Mouse (Mus musculus) heart, adult 2 months (tissue): ENCODE measurements at regions not wholly inside any gene's neighbourhood (a gene's known extent, or its start where the extent isn't known, plus 50 kb on each side); places are given as distances from the start of the nearest gene placed in this dataset.

Experiments used
- DNase-seq, 2 experiments: peaks; one replicate each; pipeline ENCODE4 v3.0.0; 2021
- H3K27ac ChIP-seq: fragments of 200-600 bp; 2 replicates; pipeline ENCODE4 v1.8.1; 2022
- H3K27me3 ChIP-seq: fragments of 200-500 bp; 2 replicates; pipeline ENCODE4 v1.6.1; 2012; ENCODE audit warnings: mild to moderate bottlenecking, low read length, inconsistent platforms, mixed read lengths; ENCODE audit not compliant: control insufficient read depth, insufficient read depth
- H3K36me3 ChIP-seq: fragments of 200-500 bp; 2 replicates; pipeline ENCODE4 v1.6.1; 2012; ENCODE audit warnings: low read length, inconsistent platforms; ENCODE audit not compliant: control insufficient read depth, insufficient read depth
- H3K4me1 ChIP-seq: fragments of 200-500 bp; 2 replicates; pipeline ENCODE4 v1.6.1; 2011; ENCODE audit warnings: low read length; ENCODE audit not compliant: control insufficient read depth, insufficient read depth
- H3K4me3 ChIP-seq: fragments of 200-600 bp; 2 replicates; pipeline ENCODE4 v1.8.1; 2022
- H3K79me2 ChIP-seq: fragments of 200-500 bp; replicated peaks from 2 replicates; pipeline ENCODE4 v1.6.1; 2012; ENCODE audit warnings: mild to moderate bottlenecking, inconsistent platforms, low read length, moderate library complexity, mixed read lengths; ENCODE audit not compliant: control insufficient read depth, insufficient read depth
- H3K9ac ChIP-seq: fragments of 200-500 bp; 2 replicates; pipeline ENCODE4 v1.6.1; 2012; ENCODE audit warnings: low read depth, mild to moderate bottlenecking, control low read depth, inconsistent platforms, low read length, mixed read lengths
- CTCF ChIP-seq: fragments of 200-600 bp; IDR thresholded peaks from 2 replicates; pipeline ENCODE4 v1.8.1; 2022; ENCODE audit warnings: antibody characterized with exemption, mild to moderate bottlenecking, moderate library complexity
- EP300 ChIP-seq: fragments of 200-500 bp; IDR thresholded peaks from 2 replicates; pipeline ENCODE4 v1.6.1; 2011; ENCODE audit warnings: low read depth, low read length, control low read depth; ENCODE audit not compliant: insufficient read depth
- POLR2A ChIP-seq: fragments of 200-500 bp; IDR thresholded peaks from 2 replicates; pipeline ENCODE4 v1.6.1; 2011; ENCODE audit warnings: mild to moderate bottlenecking, low read depth, low read length, control low read depth; ENCODE audit not compliant: insufficient read depth
- WGBS: fragments of 180-500 bp; shearing (Covaris S2); methylation state at CpG from one replicate; pipeline ENCODE4 v1.1.7; 2018; 5-methylcytosine and 5-hydroxymethylcytosine counted together
- intact Hi-C: fragments of 180-260 bp; cut with DNase I; formaldehyde crosslinking; loops from one replicate; pipeline ENCODE4 v1.15.1; 2025

DNA sequence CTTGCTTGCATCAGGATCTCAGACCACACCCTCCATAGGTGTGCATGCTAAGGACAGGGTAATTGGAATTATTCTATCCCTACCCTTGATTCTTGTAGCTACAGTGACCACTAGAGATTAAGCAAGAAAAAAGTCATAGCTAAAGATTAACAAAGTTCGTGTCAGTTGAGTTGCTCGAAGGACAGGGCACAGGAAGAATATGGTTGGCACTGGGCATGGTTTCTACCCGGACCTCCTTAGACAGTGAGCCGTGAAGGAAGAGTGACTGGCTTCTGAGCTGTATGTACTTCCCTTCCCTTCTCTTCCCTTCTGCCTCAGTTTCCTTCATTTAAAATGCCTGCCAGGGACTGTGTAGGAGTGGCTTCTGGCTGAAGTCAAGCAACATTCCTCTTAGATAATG lies 100.0 kb downstream of the Nfkbiz start:
- Histone ChIP-seq H3K36me3 (no peaks in the 10 kb centered on the region), H3K4me3 (no peak overlapping the region), H3K4me1 (no peaks in the 10 kb centered on the region), H3K79me2 (no peaks in the 10 kb centered on the region), H3K9ac (no peak overlapping the region), H3K27ac (no peak overlapping the region), H3K27me3 (no peaks in the 10 kb centered on the region)
- no peak for TF ChIP-seq CTCF
- TF ChIP-seq EP300, result no peak
- no peak for TF ChIP-seq POLR2A
- no peak for DNase-seq
- intact Hi-C loops, result no loop called here
- WGBS, result 79% methylated on average over 4 of the region's 4 CpGs

DNA sequence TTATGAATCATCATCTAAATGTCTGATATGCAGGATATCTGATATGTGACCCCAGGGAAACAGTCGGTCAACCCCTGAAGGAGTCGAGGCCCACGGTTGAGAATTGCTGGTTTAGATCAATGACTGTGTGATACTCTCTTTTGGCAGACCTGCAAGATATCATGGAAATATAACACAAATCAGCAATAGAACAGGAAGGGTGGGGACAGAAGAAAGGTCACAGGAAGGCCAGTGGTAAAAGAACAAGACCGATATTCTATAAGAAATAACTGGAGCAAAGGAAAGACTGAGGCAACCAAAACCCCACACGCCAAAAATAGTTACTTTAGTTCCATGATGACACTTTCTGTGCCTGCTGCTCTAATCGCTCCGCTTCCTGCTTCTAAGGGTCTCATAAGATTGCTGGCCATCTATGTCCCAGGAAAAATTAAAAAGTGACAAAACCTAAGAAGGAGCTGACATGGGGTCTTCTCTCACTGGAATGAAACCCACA lies 103.2 kb downstream of the Nfkbiz start:
- WGBS, result 64% methylated on average over 7 of the region's 7 CpGs
- TF ChIP-seq POLR2A (no peak), EP300 (no peak), CTCF (no peak)
- Histone ChIP-seq H3K79me2 (no peaks in the 10 kb centered on the region), H3K4me1 (peaks cover 1% of the 10 kb centered on the region), H3K9ac (no peak overlapping the region), H3K27ac (no peak overlapping the region), H3K4me3 (no peak overlapping the region), H3K27me3 (no peaks in the 10 kb centered on the region), H3K36me3 (no peaks in the 10 kb centered on the region)
- intact Hi-C loops, result no loop called here
- no peak for DNase-seq

DNA sequence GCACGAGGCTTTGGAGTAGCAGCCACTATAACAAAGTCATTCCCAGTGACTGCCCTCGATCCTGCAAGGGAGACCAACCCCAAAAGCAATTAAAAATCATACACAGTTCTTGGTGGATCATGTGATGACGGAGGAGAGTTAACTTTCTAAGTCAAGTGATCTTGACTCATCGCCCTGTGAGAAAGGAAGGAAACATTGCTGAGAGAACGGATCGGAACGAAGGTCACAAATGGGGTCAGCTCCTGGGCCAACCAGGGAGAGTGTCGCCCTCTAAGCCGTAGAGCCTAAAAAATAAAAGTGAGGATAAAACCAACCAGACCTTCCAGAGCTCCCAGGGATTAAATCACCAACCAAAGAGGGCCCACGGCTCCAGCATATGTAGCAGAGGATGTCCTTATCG lies 104.4 kb downstream of the Nfkbiz start:
- TF ChIP-seq POLR2A (no peak), EP300 (no peak), CTCF (no peak)
- H3K27ac ChIP-seq, result no peak overlapping the region
- intact Hi-C loops, result no loop called here

DNA sequence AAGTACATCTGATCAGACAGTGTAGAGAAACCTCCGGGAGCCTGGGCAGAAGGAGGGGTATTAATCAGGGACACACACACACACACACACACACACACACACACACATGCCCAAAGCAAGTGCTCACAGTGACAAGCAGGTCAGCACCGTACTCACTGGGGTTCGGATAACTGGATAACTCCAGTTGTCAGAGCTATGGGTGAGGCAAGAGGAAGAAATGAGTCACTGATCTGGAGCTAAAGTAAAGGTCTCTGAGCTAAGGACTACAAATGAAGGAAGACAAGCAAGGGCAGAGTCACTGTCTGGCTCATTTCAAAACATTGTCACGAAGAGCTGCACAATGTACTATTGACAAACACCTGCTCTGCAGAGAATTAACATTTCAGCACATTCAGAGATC lies 104.9 kb downstream of the Nfkbiz start:
- 36% methylated on average over 4 of the region's 4 CpGs for WGBS
- no peak for TF ChIP-seq EP300
- TF ChIP-seq POLR2A, result no peak
- no peak for TF ChIP-seq CTCF
- no peak overlapping the region for H3K4me3 ChIP-seq
- H3K27me3 ChIP-seq, result no peaks in the 10 kb centered on the region
- H3K9ac ChIP-seq, result no peak overlapping the region
- H3K79me2 ChIP-seq, result no peaks in the 10 kb centered on the region
- intact Hi-C loops, result no loop called here
- H3K4me1 ChIP-seq, result peaks cover 3% of the 10 kb centered on the region
- peak in 1 of 2 experiments; percentile 25 for DNase-seq
- H3K36me3 ChIP-seq, result no peaks in the 10 kb centered on the region
- H3K27ac ChIP-seq, result no peak overlapping the region

More for the DNA sequence above, 104.4 kb downstream of the Nfkbiz start:
- Histone ChIP-seq H3K27me3 (no peaks in the 10 kb centered on the region), H3K4me1 (peaks cover 3% of the 10 kb centered on the region), H3K4me3 (no peak overlapping the region), H3K36me3 (no peaks in the 10 kb centered on the region), H3K9ac (no peak overlapping the region), H3K79me2 (no peaks in the 10 kb centered on the region)
- no peak for DNase-seq
- 44% methylated on average over 11 of the region's 11 CpGs for WGBS

DNA sequence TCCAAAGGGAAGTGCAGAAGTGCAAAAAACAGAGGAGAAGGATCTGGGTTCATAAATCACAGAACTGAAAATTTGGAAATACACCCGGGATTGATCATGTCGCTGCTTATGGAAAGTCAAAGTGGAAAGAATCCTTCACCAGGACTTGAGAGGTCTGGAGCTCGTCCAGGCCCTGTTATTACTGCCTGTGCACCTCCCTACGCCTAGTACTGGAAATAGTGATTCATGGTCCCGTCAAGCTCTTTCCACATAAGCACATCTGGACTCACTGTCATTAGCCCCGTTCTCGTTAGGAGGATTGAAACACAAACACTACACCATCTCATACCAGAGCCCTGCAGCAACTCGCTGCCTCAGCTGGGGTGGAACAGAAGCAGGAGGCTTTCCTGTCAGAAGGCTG lies 107.7 kb downstream of the Nfkbiz start:
- intact Hi-C loops, result no loop called here
- TF ChIP-seq CTCF (no peak), EP300 (0 out of 2 replicates have a peak, but pooled peaks have one; percentile 26), POLR2A (no peak)
- DNase-seq, result peak in 1 of 2 experiments; percentile 24
- H3K4me1 ChIP-seq, result peaks cover 3% of the 10 kb centered on the region
- no peak overlapping the region for H3K4me3 ChIP-seq
- H3K9ac ChIP-seq, result no peak overlapping the region
- WGBS, result 44% methylated on average over 8 of the region's 8 CpGs
- no peak overlapping the region; the same call in 1 of the 2 replicates for H3K27ac ChIP-seq
- H3K79me2 ChIP-seq, result no peaks in the 10 kb centered on the region
- H3K36me3 ChIP-seq, result no peaks in the 10 kb centered on the region
- no peaks in the 10 kb centered on the region for H3K27me3 ChIP-seq

DNA sequence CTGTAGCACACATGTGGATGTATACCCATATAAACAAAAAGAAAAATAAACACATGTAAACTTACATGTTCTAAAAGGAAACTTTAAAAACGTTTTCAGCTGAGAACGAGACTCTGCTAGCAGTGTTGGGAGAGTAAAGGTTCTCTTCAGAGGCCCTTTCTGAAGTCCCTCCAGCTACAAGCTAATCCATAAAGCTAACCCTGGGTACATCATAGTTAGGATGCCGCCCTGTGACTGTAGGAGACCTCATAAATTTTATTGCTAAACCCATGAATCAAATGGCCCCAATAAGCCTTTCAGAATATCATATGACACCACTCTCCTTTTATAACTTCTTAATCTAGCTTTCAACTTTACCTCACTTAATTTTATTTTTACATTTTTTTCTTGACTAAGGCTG lies 112.2 kb downstream of the Nfkbiz start:
- Histone ChIP-seq H3K27me3 (no peaks in the 10 kb centered on the region), H3K27ac (no peak overlapping the region), H3K4me3 (no peak overlapping the region), H3K4me1 (peaks cover 3% of the 10 kb centered on the region), H3K79me2 (no peaks in the 10 kb centered on the region), H3K36me3 (no peaks in the 10 kb centered on the region), H3K9ac (no peak overlapping the region)
- intact Hi-C loops, result no loop called here
- no peak for TF ChIP-seq CTCF
- TF ChIP-seq POLR2A, result no peak
- TF ChIP-seq EP300, result no peak
- no peak for DNase-seq
- 66% methylated on average over 3 of the region's 3 CpGs for WGBS
